Mouse (Mus musculus): Measurements from ENCODE around the gene Iapp. TPM values are rescaled to one million over a fixed set of nuclear protein-coding genes. Genes with fewer than 3 reads are reported as not detected.

The Iapp gene
- polyA plus RNA-seq (2012; rRNA removed): 0.08 TPM in 1 of 2 replicates, not detected in the other

GRCm38 (mm10) chr6:142298098-142298497 is at the start of gene Iapp:
TSS of gene Iapp (plus strand) at chr6:142298423.

DNA sequence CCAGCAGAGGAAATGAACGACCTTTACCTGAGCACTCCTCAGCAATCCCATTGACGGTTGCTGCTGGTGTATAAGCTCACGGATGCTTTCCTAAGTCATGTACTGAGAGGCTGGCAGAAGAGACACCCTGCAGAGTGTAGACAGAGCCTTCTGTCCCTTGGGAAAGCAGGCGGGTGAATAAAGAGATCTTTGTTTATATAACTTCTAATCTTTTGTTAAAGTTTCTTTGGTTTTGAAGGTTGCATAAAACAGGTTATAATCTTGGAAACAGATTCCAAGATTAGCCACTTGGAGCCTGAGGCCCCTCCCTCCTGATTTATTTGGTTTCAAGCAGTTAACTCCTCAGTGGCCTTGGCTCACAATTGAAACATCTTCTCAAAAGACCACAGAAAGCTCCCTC is 24.7 kb downstream of the Iapp start, which contains the start of gene Slco1a5:
Gene Slco1a5, minus strand, starts transcription at position 101 of the 400 bp plus-strand sequence.

DNA sequence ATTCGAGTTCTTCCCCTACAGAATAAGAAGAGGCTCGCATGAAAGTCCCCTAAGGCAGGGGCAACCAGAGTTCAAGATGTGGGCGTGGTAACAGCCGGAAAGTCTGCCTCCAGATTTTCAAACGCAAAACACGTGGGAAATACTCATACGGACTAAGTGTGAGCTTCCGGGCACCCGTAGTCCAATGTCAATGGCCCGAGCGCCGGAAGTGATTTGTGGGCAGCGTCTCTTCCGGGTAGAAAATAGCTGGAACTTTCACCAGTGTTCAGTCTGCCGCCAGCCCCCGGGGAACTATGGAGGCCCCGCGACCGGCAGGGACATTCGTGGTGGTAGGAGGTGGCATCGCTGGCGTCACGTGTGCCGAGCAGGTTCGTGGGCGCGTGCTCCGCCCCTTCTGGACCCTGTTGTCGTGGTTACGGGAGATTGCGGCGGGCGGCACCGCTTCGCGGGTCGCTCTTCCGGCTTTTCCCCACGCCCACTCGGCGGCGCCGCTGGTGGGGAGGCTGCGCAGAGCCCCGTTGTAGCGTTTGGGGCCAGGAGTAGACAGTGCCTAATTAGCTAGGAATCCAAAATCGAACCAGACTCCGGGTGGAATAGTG is 47.3 kb downstream of the Iapp start, which contains the start of gene Pyroxd1:
Gene Pyroxd1, plus strand, starts transcription at position 215 of the 599 bp plus-strand sequence.

Other genes starting within 250 kb of the Iapp start
- not detected in 2 replicates for gene Slco1a6, start 89.9 kb upstream of the Iapp start, polyA plus RNA-seq (2012; rRNA removed)
- not detected in 2 replicates for gene Slco1a5, start 24.6 kb downstream of the Iapp start, polyA plus RNA-seq (2012; rRNA removed)
- gene Pyroxd1, start 47.2 kb downstream of the Iapp start, polyA plus RNA-seq (2012; rRNA removed): 2.6 and 3.0 TPM in 2 replicates
- gene Recql, start 88.7 kb downstream of the Iapp start, polyA plus RNA-seq (2012; rRNA removed): 11.2 and 12.2 TPM in 2 replicates
- gene Golt1b, start 88.8 kb downstream of the Iapp start, polyA plus RNA-seq (2012; rRNA removed): 8.0 and 9.9 TPM in 2 replicates
- 0.49 and 0.75 TPM in 2 replicates for gene Spx, start 115.0 kb downstream of the Iapp start, polyA plus RNA-seq (2012; rRNA removed)
- 20.4 and 23.2 TPM in 2 replicates for gene Gys2, start 174.7 kb downstream of the Iapp start, polyA plus RNA-seq (2012; rRNA removed)
- 15.1 and 17.6 TPM in 2 replicates for gene Ldhb, start 209.5 kb downstream of the Iapp start, polyA plus RNA-seq (2012; rRNA removed)